Mouse (Mus musculus) forebrain, embryonic 14.5 days (tissue): ENCODE measurements around the gene Usp46. TPM values are rescaled to one million over a fixed set of nuclear protein-coding genes. Genes with fewer than 3 reads are reported as not detected.
A peak's percentile ranks its signal among the peaks of the same experiment; 100 is the strongest.
"Not testable (repeated sequence)": the region's sequence is repeated elsewhere in the genome, so short reads cannot be mapped to it uniquely, and the experiment has no call there.

Experiments
- ATAC-seq: fragments of 200-750 bp; cut with Nextera tagmentation; 2 replicates; pipeline ENCODE4 v1.8.0; 2017; ENCODE audit warnings: mild to moderate bottlenecking, moderate library complexity
- DNase-seq: peaks from one replicate; pipeline ENCODE4 v3.0.0-alpha.2; 2015; ENCODE audit warnings: low spot score
- H3K27ac ChIP-seq: fragments of 300-500 bp; sonication (generic); 2 replicates; pipeline ENCODE4 v1.5.1; 2014; ENCODE audit warnings: low read depth, mild to moderate bottlenecking, control low read depth, low read length, moderate library complexity
- H3K27me3 ChIP-seq: fragments of 300-500 bp; sonication (generic); replicated peaks from 2 replicates; pipeline ENCODE4 v1.6.1; 2014; ENCODE audit warnings: low read length, control low read depth, mixed read lengths; ENCODE audit not compliant: control insufficient read depth, insufficient read depth
- H3K36me3 ChIP-seq: fragments of 300-500 bp; sonication (generic); 2 replicates; pipeline ENCODE4 v1.6.1; 2014; ENCODE audit warnings: low read length, control low read depth; ENCODE audit not compliant: control insufficient read depth, insufficient read depth
- H3K4me1 ChIP-seq: fragments of 300-500 bp; sonication (generic); 2 replicates; pipeline ENCODE4 v1.6.1; 2014; ENCODE audit warnings: antibody characterized with exemption, low read length, control low read depth; ENCODE audit not compliant: control insufficient read depth, insufficient read depth
- H3K4me2 ChIP-seq: fragments of 300-500 bp; sonication (generic); 2 replicates; pipeline ENCODE4 v1.6.1; 2014; ENCODE audit warnings: mild to moderate bottlenecking, control low read depth, low read length
- H3K4me3 ChIP-seq: fragments of 300-500 bp; sonication (generic); 2 replicates; pipeline ENCODE4 v1.5.1; 2014; ENCODE audit warnings: low read depth, low read length, control low read depth
- H3K9ac ChIP-seq: fragments of 300-500 bp; sonication (generic); 2 replicates; pipeline ENCODE4 v1.6.1; 2014; ENCODE audit warnings: mild to moderate bottlenecking, low read length, control low read depth, moderate library complexity
- H3K9me3 ChIP-seq: fragments of 300-500 bp; sonication (generic); replicated peaks from 2 replicates; pipeline ENCODE4 v1.6.1; 2016; ENCODE audit warnings: low read length, control low read depth, mixed read lengths; ENCODE audit not compliant: control insufficient read depth
- WGBS: fragments of 180-500 bp; shearing (Covaris S2); extraction: QIAGEN DNeasy Blood & Tissue Kit; methylation state at CpG from one replicate; pipeline ENCODE4 v1.1.7; 2014; 5-methylcytosine and 5-hydroxymethylcytosine counted together
- polyA plus RNA-seq: library from polyadenylated mRNA; unstranded; fragments of >200 nt; fragmentation: Nextera tagmentation; extraction: Ambion mirVana; gene quantifications from 2 replicates; pipeline ENCODE4 v1.2.1, GENCODE M21; 2014

Gene Usp46
- polyA plus RNA-seq, 1 experiment from 2014 or later = 31.8 TPM

- H3K4me2 ChIP-seq = no peak overlapping the region
- H3K4me3 ChIP-seq = no peak overlapping the region
- H3K9ac ChIP-seq = no peak overlapping the region
- no peaks in the 10 kb centered on the region for H3K27me3 ChIP-seq
- H3K9me3 ChIP-seq = no peaks in the 10 kb centered on the region
- WGBS = 89% methylated on average over 3 of the region's 3 CpGs
- no peaks in the 10 kb centered on the region for H3K4me1 ChIP-seq
- no peaks in the 10 kb centered on the region for H3K36me3 ChIP-seq
- no peak overlapping the region for H3K27ac ChIP-seq
- ATAC-seq (no peak), DNase-seq (no peak)
Measured at GRCm38 (mm10) chr5:73989532-73989931, 78.7 kb downstream of the Usp46 start.

GRCm38 (mm10) chr5:73987777-73988560, 80.3 kb downstream of the Usp46 start:
- no peak overlapping the region for H3K27ac ChIP-seq
- no peak overlapping the region for H3K4me3 ChIP-seq
- WGBS = 90% methylated on average over 13 of the region's 13 CpGs
- H3K9ac ChIP-seq = no peak overlapping the region
- H3K4me2 ChIP-seq = no peak overlapping the region
- ATAC-seq (no peak), DNase-seq (no peak)
- no peaks in the 10 kb centered on the region for H3K4me1 ChIP-seq
- no peaks in the 10 kb centered on the region for H3K9me3 ChIP-seq
- no peaks in the 10 kb centered on the region for H3K27me3 ChIP-seq
- H3K36me3 ChIP-seq = no peaks in the 10 kb centered on the region

GRCm38 (mm10) chr5:73977426-73977825, 90.8 kb downstream of the Usp46 start:
- Histone ChIP-seq H3K9ac (no peak overlapping the region), H3K27ac (no peak overlapping the region), H3K9me3 (no peaks in the 10 kb centered on the region), H3K36me3 (no peaks in the 10 kb centered on the region), H3K4me2 (no peak overlapping the region), H3K4me3 (no peak overlapping the region), H3K4me1 (no peaks in the 10 kb centered on the region), H3K27me3 (no peaks in the 10 kb centered on the region)
- DNase-seq (no peak), ATAC-seq (no peak)
- WGBS = 90% methylated on average over 11 of the region's 11 CpGs

GRCm38 (mm10) chr5:73971701-73972100, 96.5 kb downstream of the Usp46 start:
- Histone ChIP-seq H3K27ac (no peak overlapping the region), H3K9ac (no peak overlapping the region), H3K4me2 (no peak overlapping the region), H3K4me3 (no peak overlapping the region), H3K36me3 (no peaks in the 10 kb centered on the region), H3K27me3 (no peaks in the 10 kb centered on the region), H3K9me3 (no peaks in the 10 kb centered on the region), H3K4me1 (peaks cover 5% of the 10 kb centered on the region; the same call in 1 of the 2 replicates)
- 74% methylated on average over 5 of the region's 5 CpGs for WGBS
- DNase-seq (peak; percentile 46), ATAC-seq (no peak)

GRCm38 (mm10) chr5:73970024-73970628, 98.1 kb downstream of the Usp46 start:
- H3K4me2 ChIP-seq = no peak overlapping the region
- ATAC-seq = no peak
- peak; percentile 31 for DNase-seq
- H3K27ac ChIP-seq = no peak overlapping the region
- 46% methylated on average over 7 of the region's 7 CpGs for WGBS
- H3K9ac ChIP-seq = no peak overlapping the region
- H3K36me3 ChIP-seq = no peaks in the 10 kb centered on the region
- no peaks in the 10 kb centered on the region for H3K27me3 ChIP-seq
- H3K4me1 ChIP-seq = peaks cover 5% of the 10 kb centered on the region; the same call in 1 of the 2 replicates
- no peak overlapping the region for H3K4me3 ChIP-seq
- H3K9me3 ChIP-seq = no peaks in the 10 kb centered on the region

- Histone ChIP-seq H3K9ac (no peak overlapping the region), H3K4me1 (peaks cover 5% of the 10 kb centered on the region; the same call in 1 of the 2 replicates), H3K27ac (no peak overlapping the region), H3K36me3 (no peaks in the 10 kb centered on the region), H3K4me3 (no peak overlapping the region), H3K9me3 (no peaks in the 10 kb centered on the region), H3K4me2 (no peak overlapping the region), H3K27me3 (no peaks in the 10 kb centered on the region)
- ATAC-seq (no peak), DNase-seq (no peak)
- WGBS = 94% methylated on average over 8 of the region's 8 CpGs
Measured at GRCm38 (mm10) chr5:73969338-73969737, 98.9 kb downstream of the Usp46 start.

- DNase-seq (no peak), ATAC-seq (no peak)
- H3K27ac ChIP-seq = no peak overlapping the region
- H3K4me1 ChIP-seq = no peaks in the 10 kb centered on the region
- no peaks in the 10 kb centered on the region for H3K9me3 ChIP-seq
- H3K4me2 ChIP-seq = no peak overlapping the region
- no peaks in the 10 kb centered on the region for H3K27me3 ChIP-seq
- H3K36me3 ChIP-seq = no peaks in the 10 kb centered on the region
- H3K9ac ChIP-seq = no peak overlapping the region
- H3K4me3 ChIP-seq = no peak overlapping the region
- 73% methylated on average over 7 of the region's 7 CpGs for WGBS
Measured at GRCm38 (mm10) chr5:73959779-73960178, 108.5 kb downstream of the Usp46 start.

- not testable (repeated sequence) for H3K36me3 ChIP-seq, H3K27me3 ChIP-seq, H3K4me1 ChIP-seq, H3K9ac ChIP-seq, H3K4me2 ChIP-seq, H3K4me3 ChIP-seq, H3K27ac ChIP-seq, H3K9me3 ChIP-seq, ATAC-seq, DNase-seq
- WGBS = 94% methylated on average over 5 of the region's 5 CpGs
Measured at GRCm38 (mm10) chr5:73958614-73959013, 109.6 kb downstream of the Usp46 start.

GRCm38 (mm10) chr5:73958096-73958495, 110.1 kb downstream of the Usp46 start:
- H3K27me3 ChIP-seq = no peaks in the 10 kb centered on the region
- ATAC-seq = no peak
- WGBS = 90% methylated on average over 5 of the region's 5 CpGs
- H3K27ac ChIP-seq = no peak overlapping the region
- DNase-seq = no peak
- H3K4me3 ChIP-seq = no peak overlapping the region
- H3K9ac ChIP-seq = no peak overlapping the region
- H3K36me3 ChIP-seq = no peaks in the 10 kb centered on the region
- no peak overlapping the region for H3K4me2 ChIP-seq
- no peaks in the 10 kb centered on the region for H3K9me3 ChIP-seq
- H3K4me1 ChIP-seq = no peaks in the 10 kb centered on the region
